Mouse (Mus musculus) layer of hippocampus, postnatal 36 days (tissue): Measurements from ENCODE around the gene Tmem222. TPM values are rescaled to one million over a fixed set of nuclear protein-coding genes. Genes with fewer than 3 reads are reported as not detected.

Experiments used
- total RNA-seq, 2 experiments: library from RNA; stranded (reverse); gene quantifications; 2 replicates each; pipeline ENCODE4 v1.2.3; 2021

Gene Tmem222
- total RNA-seq, 2 experiments from 2014 or later, result 85.0 to 92.1 TPM

Other genes starting within 250 kb of the Tmem222 start
- gene Wasf2, start 147.3 kb downstream of the Tmem222 start, total RNA-seq, result 10 to 100 TPM; 28.7 to 32.8 TPM
- 1 to 10 TPM; 3.7 to 5.8 TPM for gene Cd164l2, start 65.7 kb downstream of the Tmem222 start, total RNA-seq
- 1 to 10 TPM; 6.8 to 7.3 TPM for gene Gpr3, start 65.3 kb downstream of the Tmem222 start, total RNA-seq
- 1 to 10 TPM; 3.9 to 5.9 TPM for gene Map3k6, start 37.0 kb downstream of the Tmem222 start, total RNA-seq
- under 1 TPM; 0.70 to 0.99 TPM for gene Sytl1, start 14.7 kb downstream of the Tmem222 start, total RNA-seq
- gene Wdtc1, start 75.7 kb upstream of the Tmem222 start, total RNA-seq, result 10 to 100 TPM; 78.5 to 78.9 TPM
- 10 to 100 TPM; 60.1 to 63.9 TPM for gene Slc9a1, start 91.9 kb upstream of the Tmem222 start, total RNA-seq
- gene Tent5b, start 202.3 kb upstream of the Tmem222 start, total RNA-seq, result not detected
- 100 to 1,000 TPM; 168 to 190 TPM for gene Trnp1, start 220.8 kb upstream of the Tmem222 start, total RNA-seq
- gene Kdf1, start 241.2 kb upstream of the Tmem222 start, total RNA-seq, result under 1 TPM; 0.20 to 0.35 TPM